Mouse (Mus musculus): Measurements from ENCODE around the gene Slc31a1.

Gene Slc31a1

DNA sequence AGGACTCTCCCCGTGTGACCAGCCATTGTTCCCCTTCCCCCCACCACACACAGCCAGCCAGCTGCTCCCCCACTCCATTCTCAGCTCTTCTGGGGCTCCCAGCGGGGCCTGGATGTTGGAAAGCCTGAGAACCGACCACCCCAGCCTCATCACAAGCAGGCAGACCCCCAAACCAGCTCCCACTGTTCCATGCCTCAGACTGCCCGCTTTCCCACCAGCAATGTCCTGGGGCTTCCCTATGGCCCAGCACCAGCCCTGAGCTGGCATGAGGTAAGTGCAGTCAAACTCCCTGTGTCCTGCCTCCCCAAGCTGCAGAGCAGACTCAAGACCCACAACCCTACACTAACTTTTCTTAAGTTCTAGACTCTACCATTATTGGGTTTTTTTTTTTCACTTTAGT lies 45.6 kb downstream of the Slc31a1 start:
- no peak for DNase-seq (ENCODE audit: extremely low spot score, low spot score)

DNA sequence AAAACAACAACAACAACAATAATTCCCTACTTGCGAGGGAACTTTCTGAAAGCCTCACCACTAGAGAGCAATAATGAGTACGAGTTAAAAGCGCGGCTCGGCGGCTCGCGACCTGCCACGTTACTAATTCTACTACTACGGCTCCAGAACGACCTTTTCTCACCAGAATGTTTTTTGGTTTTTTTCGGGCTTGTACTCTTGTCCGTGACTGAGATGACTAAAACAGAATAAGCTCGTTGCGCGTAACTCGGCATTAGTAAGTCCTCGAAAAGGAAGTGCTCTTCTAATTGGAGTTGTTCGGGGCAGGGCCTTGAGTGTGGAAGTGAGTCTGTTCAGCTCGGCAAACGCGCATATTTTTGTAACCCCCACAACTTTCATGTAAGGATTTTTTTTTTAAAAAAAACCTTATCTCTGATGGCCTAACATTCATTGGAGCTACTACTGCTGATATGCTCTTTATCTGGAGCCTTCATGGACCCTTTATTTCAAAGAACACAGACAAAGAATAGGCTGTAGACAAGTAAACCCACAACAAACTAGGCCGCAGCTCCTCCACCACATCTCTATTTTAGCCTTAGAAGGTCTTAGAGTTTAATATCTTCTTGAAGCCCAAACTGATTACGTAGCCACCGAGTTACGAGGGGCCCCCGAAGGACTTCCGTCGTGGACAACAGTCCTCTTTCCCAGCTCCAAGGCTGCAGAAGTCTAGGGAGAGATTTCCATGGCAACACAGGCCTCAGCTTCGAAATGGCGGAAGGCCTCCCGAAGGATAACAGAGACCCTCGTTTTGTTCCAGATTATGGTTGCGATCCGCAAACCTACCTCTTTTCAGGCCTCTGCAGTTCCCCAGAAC lies 47.4 kb downstream of the Slc31a1 start:
- DNase-seq (ENCODE audit: extremely low spot score, low spot score) = peak; percentile 73

DNA sequence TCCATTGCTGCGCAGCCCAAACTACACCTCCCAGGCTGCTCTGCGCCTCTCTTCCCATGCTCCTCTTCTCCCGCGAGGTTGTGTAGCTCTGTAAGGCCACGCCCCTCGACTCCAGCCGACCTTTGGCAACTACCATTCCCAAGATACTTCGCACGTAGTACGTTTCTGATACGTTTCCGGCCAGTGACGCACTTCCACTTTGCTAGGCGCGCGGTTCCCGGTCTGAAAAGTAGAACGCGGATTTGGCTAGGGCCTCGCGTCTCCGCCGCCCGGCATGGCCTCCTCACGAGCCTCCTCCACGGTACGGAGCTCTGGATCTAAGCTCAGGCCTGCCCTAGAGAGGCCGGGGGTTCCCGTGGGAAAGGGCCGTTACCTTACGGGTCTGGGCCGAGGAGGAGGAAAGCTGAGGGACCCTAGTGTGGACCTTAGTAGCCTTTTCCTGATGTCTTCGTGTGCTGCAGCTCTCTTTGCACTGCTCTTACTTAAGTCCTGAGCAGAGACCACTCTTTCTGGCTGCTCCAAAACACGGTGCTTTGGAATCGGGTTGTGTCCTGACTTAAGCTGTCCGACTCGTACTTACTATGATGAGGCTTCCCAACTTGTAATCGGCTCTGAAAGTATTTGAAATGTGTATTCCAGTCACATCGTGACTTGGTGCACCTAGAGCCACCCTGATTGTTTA lies 48.2 kb downstream of the Slc31a1 start, which contains the start of the genes Cdc26 and Prpf4:
Cdc26 (minus strand) TSS at position 42 of the 682 bp plus-strand sequence.
Prpf4 (plus strand) TSS at position 197 of the 682 bp plus-strand sequence.
- peak; percentile 94 for DNase-seq (ENCODE audit: extremely low spot score, low spot score)

DNA sequence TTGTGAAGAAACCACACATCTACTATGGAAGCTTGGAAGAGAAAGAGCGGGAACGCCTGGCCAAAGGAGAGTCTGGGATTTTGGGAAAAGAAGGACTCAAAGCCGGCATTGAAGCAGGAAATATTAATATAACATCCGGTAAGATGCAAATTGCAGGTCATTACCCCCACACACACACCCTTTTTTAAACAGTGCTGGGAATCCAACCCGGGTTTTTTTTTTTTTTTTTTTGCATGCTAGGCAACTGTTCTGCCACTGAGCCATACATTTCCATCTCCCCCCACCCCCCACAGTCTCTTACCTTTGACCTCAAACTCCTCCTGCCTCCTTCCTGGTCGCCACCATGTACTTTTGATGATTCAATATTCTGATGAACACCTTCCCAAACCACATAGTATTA lies 49.1 kb downstream of the Slc31a1 start:
- no peak for DNase-seq (ENCODE audit: extremely low spot score, low spot score)

DNA sequence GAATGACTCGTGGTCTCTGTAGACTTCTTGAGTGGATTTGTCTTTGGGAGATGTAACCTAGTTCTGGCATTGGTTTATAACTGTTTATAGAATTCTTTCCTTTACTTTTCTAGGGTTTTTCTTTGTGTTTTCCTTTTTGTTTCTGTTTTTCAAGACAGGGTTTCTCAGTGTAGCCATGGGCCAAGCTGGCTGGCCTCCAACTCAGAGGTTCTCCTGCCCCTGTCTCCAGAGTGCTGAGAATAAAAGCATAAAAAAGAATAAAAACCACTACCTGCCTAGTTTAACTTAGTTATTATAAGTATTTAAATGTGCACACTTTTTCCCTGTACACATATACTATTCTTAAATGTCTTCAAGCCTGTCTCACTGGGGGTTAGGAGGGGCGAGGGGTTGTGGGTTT lies 49.8 kb downstream of the Slc31a1 start:
- DNase-seq (ENCODE audit: extremely low spot score, low spot score) = no peak

DNA sequence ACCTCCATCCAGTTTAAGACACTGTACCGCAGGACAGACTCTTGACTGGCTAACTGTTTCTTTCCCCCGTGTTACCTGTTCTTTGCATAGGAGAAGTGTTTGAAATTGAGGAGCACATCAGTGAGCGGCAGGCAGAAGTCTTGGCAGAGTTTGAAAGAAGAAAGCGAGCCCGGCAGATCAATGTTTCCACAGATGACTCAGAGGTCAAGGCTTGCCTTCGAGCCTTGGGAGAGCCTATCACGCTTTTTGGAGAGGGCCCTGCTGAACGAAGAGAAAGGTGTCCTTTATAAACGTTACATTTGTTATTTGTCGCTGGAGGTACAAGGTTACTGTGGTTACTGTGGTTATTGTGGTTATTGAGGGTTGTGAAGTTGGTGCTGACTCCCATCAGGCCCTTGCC lies 51.1 kb downstream of the Slc31a1 start:
- no peak for DNase-seq (ENCODE audit: extremely low spot score, low spot score)

DNA sequence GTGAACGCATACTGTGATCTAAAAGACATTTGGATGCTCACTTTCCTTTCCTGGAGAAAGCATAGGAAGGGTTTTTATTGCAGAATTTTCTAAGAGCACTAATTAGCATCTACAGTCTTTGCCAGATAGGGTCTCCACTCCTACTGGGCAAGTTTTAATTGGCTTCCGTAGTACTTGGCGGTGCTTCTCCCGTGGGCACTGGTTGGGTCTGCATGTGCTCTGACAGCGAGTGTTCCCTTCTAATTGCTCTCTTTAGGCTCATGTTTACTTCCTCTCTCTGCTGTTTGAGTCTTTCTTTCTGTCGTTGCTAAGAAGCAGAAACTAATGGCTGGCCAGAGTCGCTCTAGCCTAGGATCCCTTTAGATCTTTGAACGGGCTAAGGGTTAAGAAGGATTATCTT lies 57.9 kb downstream of the Slc31a1 start:
- no peak for DNase-seq (ENCODE audit: extremely low spot score, low spot score)

DNA sequence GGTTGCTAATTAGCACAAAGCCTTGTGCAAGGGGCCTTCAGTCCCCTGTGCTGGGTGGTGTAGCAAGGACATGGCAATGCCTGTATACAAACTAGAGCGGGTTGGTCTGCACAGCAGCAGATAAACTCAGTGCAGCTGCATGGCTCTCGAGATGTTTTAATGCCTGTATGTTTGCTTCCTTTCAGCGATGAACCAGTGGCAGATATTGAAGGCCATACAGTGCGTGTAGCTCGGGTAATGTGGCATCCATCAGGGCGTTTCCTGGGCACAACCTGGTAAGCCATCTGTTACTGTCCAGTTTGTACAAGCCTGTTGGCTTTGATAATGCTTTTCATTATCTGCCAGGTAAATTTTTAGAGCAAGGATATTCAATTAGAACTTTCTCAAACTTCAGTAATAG lies 58.6 kb downstream of the Slc31a1 start:
- no peak for DNase-seq (ENCODE audit: extremely low spot score, low spot score)

DNA sequence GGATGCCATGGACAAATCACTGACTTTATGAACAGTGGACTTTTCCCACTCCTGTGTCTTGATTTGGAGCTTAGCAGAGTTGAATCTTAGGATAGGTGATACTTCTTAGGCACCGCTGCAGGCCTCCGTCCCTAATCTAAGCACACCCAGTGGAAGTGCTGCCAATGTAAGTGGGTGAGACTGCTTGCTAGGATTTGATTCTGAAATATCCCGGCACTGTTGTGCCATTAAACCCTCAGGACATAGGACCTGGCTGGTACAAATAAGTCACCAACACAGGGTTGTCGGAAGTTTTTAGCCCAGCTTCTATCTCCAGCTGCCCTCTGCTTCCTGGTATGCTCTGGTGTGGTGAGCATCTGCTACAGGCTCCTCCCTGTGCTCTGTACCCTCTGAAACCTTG lies 65.4 kb downstream of the Slc31a1 start:
- DNase-seq (ENCODE audit: extremely low spot score, low spot score) = no peak

DNA sequence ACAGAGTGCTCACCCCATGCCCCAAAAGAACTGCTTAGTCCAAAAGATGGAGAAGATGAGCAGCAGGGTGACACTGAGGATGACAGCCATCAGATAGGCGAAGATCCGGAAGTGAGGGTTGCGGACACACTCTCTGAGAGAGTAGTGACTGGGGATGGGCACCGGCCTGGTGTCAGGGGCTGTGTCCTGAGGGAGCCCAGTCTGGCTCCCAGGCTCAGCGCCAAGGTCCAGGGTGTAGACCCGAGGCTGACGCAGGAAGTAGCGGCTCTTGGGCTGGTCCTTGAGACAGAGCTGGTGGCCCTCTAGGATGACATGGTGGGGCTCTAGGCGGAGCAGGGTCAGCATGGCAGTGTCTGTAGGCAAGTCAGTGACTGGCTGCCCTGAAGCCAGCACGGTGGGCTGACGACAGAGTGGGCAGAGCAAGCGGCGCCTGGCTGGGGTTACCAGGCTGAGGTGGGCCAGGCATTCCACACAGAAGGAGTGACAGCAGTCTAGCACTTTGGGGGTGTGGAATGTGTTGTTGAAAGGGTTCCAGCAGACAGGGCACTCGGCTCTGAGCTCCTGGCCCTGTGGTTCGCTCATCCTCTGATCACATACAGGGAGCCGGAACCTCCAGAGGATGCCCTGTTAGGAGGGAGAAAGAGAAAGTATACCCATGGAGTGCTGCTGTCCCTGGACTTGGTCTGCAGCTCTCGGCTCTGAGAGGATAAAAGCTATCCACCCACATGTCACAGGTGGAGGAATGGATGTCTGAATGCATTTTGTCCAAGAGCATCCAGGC lies 67.6 kb downstream of the Slc31a1 start:
- DNase-seq (ENCODE audit: extremely low spot score, low spot score) = no peak

DNA sequence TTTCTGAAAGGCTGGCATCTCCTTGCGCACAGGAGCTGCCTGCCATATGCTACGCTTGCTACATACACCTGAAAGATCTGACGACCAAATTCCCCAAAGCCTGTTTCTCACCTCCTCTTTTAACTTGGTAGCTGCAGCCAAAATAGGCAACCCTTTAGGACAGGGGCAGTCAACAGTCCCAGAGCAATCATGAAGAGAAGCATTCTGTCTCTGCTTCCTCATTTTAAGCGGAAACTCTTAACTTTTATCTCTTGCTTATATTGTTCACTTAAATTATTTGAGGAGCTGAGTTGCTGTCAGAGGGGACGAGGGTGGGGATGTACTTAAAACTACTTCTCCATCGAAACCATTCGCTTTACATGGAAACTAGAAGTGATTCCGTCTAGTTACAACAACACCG lies 69.1 kb downstream of the Slc31a1 start:
- DNase-seq (ENCODE audit: extremely low spot score, low spot score) = no peak

DNA sequence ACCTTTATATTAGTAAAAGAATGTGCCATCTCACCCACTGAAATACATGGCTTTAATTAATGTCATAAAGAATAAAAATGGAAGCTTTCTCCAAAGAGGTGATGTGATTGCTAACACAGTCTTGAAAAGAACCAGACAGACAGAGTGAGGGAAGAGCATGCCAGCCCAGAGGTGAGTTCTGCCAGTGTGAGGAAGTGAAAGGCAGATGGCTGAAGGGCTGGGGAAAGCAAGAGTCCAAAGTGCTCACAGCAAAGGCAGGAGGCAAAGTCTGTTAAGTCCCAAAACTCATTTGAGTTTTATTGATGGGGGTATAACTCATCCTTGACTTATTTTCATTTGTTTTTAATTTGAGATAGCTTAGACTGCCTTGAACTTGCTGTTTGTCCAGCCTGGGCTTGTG lies 70.2 kb downstream of the Slc31a1 start:
- DNase-seq (ENCODE audit: extremely low spot score, low spot score) = no peak

DNA sequence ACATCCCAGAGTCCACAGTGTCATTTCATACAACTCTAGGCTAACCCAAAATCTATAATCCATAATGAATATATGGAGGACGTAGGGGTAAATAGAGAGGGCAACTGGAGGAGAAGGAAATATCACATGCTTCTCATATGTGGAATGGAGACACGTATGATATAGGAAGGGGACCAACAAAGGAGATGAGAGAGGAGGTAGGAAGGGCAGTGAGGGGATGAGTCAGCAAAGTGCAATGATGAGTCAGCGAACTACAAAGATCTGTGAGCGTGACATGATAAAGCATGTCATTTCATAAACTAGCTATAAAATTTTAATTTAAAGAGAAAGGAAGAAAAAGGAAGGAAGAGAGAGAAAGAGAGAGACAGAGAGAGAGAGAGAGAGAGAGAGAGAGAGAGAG lies 71.0 kb downstream of the Slc31a1 start:
- no peak for DNase-seq (ENCODE audit: extremely low spot score, low spot score)

DNA sequence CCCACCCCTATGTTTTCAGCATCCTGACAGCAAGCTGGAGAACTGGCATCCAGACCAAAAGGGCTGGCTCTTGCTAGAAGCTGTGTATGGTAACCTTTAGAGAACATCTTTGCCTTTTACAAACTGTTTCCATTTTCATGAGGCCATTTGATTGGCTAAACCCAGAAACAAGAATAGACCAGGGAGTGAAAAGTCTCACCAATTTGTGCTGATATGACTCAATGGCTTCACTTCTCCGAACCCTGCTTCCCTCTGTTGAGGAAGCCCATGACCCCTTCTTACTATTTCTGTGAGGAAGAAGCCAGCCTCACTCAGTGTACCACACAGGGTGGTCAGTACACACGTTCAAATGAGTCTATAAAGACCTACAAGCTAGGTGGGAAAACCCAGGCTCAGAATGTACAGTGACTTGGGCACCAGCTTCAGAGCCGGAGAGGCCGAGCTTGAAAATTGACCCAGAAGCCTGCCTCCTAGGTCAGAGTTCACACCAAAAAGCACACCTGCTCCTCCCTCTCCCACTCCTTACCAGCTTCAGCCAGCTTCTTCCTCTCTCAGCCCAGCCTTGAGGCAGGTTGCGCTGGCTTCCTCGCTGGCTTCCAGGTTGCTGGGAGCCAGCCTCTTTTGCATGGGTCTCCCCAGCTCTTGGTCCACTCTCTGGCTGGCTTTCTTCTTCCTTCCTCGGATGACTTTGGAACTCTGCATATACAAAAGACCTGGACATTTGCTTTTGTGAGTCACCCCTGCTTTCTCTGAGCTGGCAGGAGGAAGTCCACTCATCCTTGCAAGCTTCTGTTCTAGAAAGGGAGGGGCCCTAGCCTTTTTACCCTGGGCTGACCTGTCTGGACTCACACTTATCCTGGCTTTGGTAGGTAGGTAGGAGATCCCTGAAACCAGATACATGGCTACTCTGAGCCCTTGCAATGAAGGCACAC lies 73.7 kb downstream of the Slc31a1 start:
- DNase-seq (ENCODE audit: extremely low spot score, low spot score) = no peak

DNA sequence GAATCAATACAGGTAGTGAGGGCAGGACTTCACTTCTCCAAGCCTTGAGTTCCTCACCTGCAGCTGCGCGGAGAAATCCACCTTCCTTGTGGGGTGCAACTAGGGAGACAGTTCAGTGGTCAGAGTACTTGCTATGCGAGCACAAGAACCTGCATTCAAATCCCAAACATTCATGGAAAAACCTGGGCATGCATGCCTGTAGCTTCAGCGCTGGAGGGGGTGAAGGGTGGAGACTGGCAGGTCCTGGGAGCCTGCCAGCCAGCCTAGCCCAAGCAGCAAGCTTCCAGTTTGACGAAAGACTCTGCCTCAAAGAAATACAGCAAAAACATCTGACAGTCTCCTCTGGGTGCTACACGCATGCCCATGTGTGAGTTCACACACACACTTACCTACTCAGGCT lies 74.6 kb downstream of the Slc31a1 start, which contains the start of gene Rnf183:
Rnf183 (minus strand) TSS at position 172 of the 400 bp plus-strand sequence.
- no peak for DNase-seq (ENCODE audit: extremely low spot score, low spot score)

DNA sequence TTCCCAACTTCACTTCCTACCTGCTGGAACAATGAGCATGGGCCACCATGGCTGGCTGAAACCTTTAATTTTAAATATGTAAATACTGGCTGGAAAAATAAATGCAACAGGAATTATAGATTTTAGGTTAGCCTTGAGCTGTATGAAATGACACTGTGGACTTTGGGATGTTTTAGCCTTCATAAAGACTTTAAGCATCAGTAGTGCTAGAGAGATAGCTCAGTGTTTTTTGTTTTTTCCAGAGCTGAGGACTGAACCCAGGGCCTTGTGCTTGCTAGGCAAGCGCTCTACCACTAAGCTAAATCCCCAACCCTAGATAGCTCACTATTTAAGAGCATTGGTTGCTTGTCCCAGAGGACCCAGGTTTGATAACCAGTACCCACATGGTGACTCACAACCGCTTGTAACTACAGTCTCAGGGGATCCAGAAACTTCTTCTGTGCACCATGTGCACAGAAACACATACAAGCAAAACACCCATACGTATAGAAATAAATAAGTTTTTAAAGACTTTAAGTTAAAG lies 76.8 kb downstream of the Slc31a1 start:
- no peak for DNase-seq (ENCODE audit: extremely low spot score, low spot score)

DNA sequence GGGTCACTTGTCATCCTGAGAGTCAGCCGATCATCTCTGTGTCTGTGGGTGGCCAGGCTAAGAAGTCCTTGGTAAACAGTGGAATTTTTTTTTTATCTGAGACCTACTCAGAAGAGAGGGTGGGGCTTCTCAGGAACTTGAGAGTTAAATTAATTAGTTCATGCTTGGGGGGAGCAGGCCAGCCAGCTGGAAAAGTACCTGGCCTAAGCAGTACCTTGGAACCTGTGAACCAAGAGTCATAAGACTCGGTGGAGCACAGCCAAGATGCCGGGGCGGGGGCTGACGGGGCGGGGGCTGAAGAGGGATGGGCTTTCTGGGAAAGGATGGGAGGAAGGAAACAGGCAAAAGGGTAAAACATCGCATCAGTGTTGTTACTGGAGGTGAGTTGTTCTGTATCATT lies 77.3 kb downstream of the Slc31a1 start:
- DNase-seq (ENCODE audit: extremely low spot score, low spot score) = no peak

DNA sequence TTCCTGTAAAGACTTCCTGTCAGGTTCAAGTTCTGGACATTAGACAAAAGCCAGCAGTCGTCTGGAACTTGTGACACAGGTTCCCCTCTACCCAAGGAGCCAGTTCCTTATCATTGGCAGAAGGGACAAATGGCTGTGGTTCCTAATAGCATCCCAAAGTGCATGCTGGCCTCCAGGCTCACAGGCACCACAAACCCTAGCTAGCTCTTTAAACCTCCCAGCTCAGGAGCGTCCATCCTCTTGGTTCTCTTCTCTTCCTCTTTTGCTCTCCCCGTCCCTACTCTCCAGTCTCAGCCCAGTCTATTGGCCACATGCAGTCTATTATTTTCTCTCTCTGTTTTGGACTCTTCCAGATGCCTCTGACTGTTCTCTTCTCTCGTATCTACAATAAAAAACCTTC lies 79.3 kb downstream of the Slc31a1 start:
- no peak for DNase-seq (ENCODE audit: extremely low spot score, low spot score)

DNA sequence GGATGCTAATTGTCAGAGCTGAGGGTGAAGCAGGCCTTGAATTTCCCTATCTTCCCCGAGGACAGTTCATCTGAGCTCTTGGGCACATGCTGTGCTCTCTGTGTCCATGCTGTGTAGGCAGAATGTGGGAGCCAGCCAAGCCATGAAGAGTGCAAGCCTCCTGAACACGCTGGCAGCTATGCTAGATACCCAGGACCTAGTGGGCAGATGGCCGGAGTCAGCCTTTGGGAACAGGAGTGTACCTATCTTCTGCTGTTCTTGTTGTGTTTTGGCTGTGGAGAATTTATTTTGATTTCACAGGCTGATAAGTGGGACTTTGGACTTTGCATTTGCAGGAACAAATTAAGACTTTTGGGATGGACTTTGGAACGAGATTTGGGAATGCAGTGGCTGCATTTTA lies 80.0 kb downstream of the Slc31a1 start:
- DNase-seq (ENCODE audit: extremely low spot score, low spot score) = no peak

DNA sequence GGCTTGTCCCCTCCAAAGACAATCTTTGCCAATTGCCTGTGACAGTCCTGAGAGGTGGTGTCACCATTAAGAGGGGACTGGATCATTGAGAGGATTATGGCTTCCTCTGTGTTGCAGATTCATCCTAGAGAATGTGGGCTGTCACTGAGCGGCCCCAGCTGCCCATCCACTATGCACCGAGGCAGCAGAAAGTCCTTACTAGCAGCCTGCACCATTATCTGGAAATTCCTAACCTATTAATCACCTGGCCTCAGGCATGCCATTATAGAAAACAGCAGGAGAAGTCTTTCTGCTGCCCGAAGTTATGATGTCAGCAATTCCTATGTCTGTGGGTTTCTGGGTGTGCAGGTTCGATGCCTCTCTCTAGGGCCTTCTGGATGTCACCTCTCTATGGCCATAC lies 80.5 kb downstream of the Slc31a1 start:
- no peak for DNase-seq (ENCODE audit: extremely low spot score, low spot score)

Measured in neural tube, embryonic 10.5 days (tissue).